Mouse (Mus musculus) ES-CJ7 (cell line): Measurements from ENCODE around the gene Efhd2.
A peak's percentile ranks its signal among the peaks of the same experiment; 100 is the strongest.

Experiments used
- DNase-seq: peaks from one replicate; pipeline ENCODE4 v3.0.0; 2011; ENCODE audit warnings: low read depth, low spot score

The Efhd2 gene

DNA sequence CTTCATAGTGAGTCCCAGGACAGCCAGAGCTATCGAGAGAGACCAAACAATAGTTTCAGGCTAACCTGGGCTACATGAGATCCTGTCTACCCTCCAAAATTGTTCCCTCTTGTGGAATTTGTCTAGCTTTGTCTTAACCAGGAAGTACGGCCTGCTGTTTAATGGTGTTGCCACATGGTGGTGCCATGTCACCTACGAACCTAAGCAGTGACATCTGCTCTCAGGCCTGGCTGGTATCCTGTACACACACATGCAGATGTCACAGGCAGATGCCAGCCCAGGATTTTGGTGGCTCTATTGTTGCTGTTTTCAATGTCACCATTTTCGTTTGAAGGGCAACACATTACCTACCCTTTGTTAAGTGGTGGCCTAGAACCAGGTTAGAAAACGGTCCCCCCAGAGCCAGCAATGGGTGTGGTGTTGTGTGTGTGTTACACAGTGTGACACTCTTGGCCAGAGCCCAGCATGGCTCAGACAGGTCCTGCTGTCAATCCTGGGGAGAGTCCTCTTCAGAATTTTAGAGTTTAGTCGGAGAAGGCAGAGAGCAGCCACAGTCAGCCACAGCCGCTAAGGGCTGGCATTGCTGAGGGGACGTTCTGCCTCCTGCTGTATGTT, 64.8 kb downstream of the Efhd2 start:
- peak; percentile 79 for DNase-seq
